Mouse (Mus musculus) heart, adult 2 months (tissue): ENCODE results near the gene Olfr699. TPM values are rescaled to one million over a fixed set of nuclear protein-coding genes. Genes with fewer than 3 reads are reported as not detected.

Source experiments
- DNase-seq, 2 experiments: peaks; one replicate each; pipeline ENCODE4 v3.0.0; 2021
- H3K27ac ChIP-seq: fragments of 200-600 bp; 2 replicates; pipeline ENCODE4 v1.8.1; 2022
- H3K27me3 ChIP-seq: fragments of 200-500 bp; 2 replicates; pipeline ENCODE4 v1.6.1; 2012; ENCODE audit warnings: mild to moderate bottlenecking, low read length, inconsistent platforms, mixed read lengths; ENCODE audit not compliant: control insufficient read depth, insufficient read depth
- H3K36me3 ChIP-seq: fragments of 200-500 bp; 2 replicates; pipeline ENCODE4 v1.6.1; 2012; ENCODE audit warnings: low read length, inconsistent platforms; ENCODE audit not compliant: control insufficient read depth, insufficient read depth
- H3K4me1 ChIP-seq: fragments of 200-500 bp; 2 replicates; pipeline ENCODE4 v1.6.1; 2011; ENCODE audit warnings: low read length; ENCODE audit not compliant: control insufficient read depth, insufficient read depth
- H3K4me3 ChIP-seq: fragments of 200-600 bp; 2 replicates; pipeline ENCODE4 v1.8.1; 2022
- H3K79me2 ChIP-seq: fragments of 200-500 bp; replicated peaks from 2 replicates; pipeline ENCODE4 v1.6.1; 2012; ENCODE audit warnings: mild to moderate bottlenecking, inconsistent platforms, low read length, moderate library complexity, mixed read lengths; ENCODE audit not compliant: control insufficient read depth, insufficient read depth
- H3K9ac ChIP-seq: fragments of 200-500 bp; 2 replicates; pipeline ENCODE4 v1.6.1; 2012; ENCODE audit warnings: low read depth, mild to moderate bottlenecking, control low read depth, inconsistent platforms, low read length, mixed read lengths
- CTCF ChIP-seq: fragments of 200-600 bp; IDR thresholded peaks from 2 replicates; pipeline ENCODE4 v1.8.1; 2022; ENCODE audit warnings: antibody characterized with exemption, mild to moderate bottlenecking, moderate library complexity
- EP300 ChIP-seq: fragments of 200-500 bp; IDR thresholded peaks from 2 replicates; pipeline ENCODE4 v1.6.1; 2011; ENCODE audit warnings: low read depth, low read length, control low read depth; ENCODE audit not compliant: insufficient read depth
- POLR2A ChIP-seq: fragments of 200-500 bp; IDR thresholded peaks from 2 replicates; pipeline ENCODE4 v1.6.1; 2011; ENCODE audit warnings: mild to moderate bottlenecking, low read depth, low read length, control low read depth; ENCODE audit not compliant: insufficient read depth
- WGBS: fragments of 180-500 bp; shearing (Covaris S2); methylation state at CpG from one replicate; pipeline ENCODE4 v1.1.7; 2018; 5-methylcytosine and 5-hydroxymethylcytosine counted together
- intact Hi-C: fragments of 180-260 bp; cut with DNase I; formaldehyde crosslinking; loops from one replicate; pipeline ENCODE4 v1.15.1; 2025
- long read RNA-seq: library from polyadenylated mRNA; stranded (forward); transcript quantifications from one replicate; pipeline ENCODE4 v2.0.0, GENCODE M21; 2021
- polyA plus RNA-seq: library from polyadenylated mRNA; depleted of rRNA; stranded (reverse); fragments of >200 nt; gene quantifications from 2 replicates; pipeline ENCODE4 v1.2.3, GENCODE M21; 2012; rRNA removed
- total RNA-seq, 2 experiments: library from RNA; stranded (reverse); gene quantifications; 2 replicates each; pipeline ENCODE4 v1.2.3; 2021

Olfr699 gene
- total RNA-seq, result not detected
- polyA plus RNA-seq, result not detected in 2 replicates
- long read RNA-seq, result 0 reads

- H3K27me3 ChIP-seq, result no peaks in the 10 kb centered on the region
- no peaks in the 10 kb centered on the region for H3K79me2 ChIP-seq
- TF ChIP-seq POLR2A (no peak), CTCF (no peak), EP300 (no peak)
- no peak for DNase-seq
- H3K4me3 ChIP-seq, result no peak within 1 kb of the TSS
- no peak within 1 kb of the TSS for H3K27ac ChIP-seq
- H3K36me3 ChIP-seq, result no peaks in the 10 kb centered on the region
- no peaks in the 10 kb centered on the region for H3K4me1 ChIP-seq
- WGBS, result 50% methylated on average over 1 of the region's 1 CpGs
- intact Hi-C loops, result no loop called here
- no peak within 1 kb of the TSS for H3K9ac ChIP-seq
These were observed at the start of gene Olfr699 for GRCm38 (mm10) chr7:106793098-106793497. Olfr699 (minus strand) TSS chr7:106793198.

- no peak within 1 kb of the TSS for H3K4me3 ChIP-seq
- no peak for DNase-seq
- H3K79me2 ChIP-seq, result no peaks in the 10 kb centered on the region
- TF ChIP-seq POLR2A (no peak), CTCF (no peak)
- no peaks in the 10 kb centered on the region for H3K27me3 ChIP-seq
- H3K4me1 ChIP-seq, result no peaks in the 10 kb centered on the region
- intact Hi-C loops, result no loop called here
- H3K36me3 ChIP-seq, result no peaks in the 10 kb centered on the region
- H3K27ac ChIP-seq, result no peak within 1 kb of the TSS
- no peak within 1 kb of the TSS for H3K9ac ChIP-seq
These were observed 40.8 kb upstream of the Olfr699 start, which contains the start of gene Olfr702 for GRCm38 (mm10) chr7:106833793-106834192. Olfr702 (minus strand) TSS chr7:106833893.

GRCm38 (mm10) chr7:106818414-106818813 is 25.4 kb upstream of the Olfr699 start:
- Histone ChIP-seq H3K27ac (no peak overlapping the region), H3K79me2 (no peaks in the 10 kb centered on the region), H3K36me3 (no peaks in the 10 kb centered on the region), H3K9ac (no peak overlapping the region), H3K4me3 (no peak overlapping the region), H3K4me1 (no peaks in the 10 kb centered on the region), H3K27me3 (no peaks in the 10 kb centered on the region)
- intact Hi-C loops, result no loop called here
- TF ChIP-seq POLR2A, result no peak
- no peak for TF ChIP-seq EP300
- TF ChIP-seq CTCF, result no peak
- DNase-seq, result no peak

GRCm38 (mm10) chr7:106815775-106816174 is 22.8 kb upstream of the Olfr699 start:
- intact Hi-C loops, result no loop called here
- 25% methylated on average over 2 of the region's 2 CpGs for WGBS
- H3K36me3 ChIP-seq, result no peaks in the 10 kb centered on the region

GRCm38 (mm10) chr7:106813829-106814228 is 20.8 kb upstream of the Olfr699 start, which contains the start of gene Olfr701:
Olfr701 (plus strand) TSS chr7:106814129.
- Histone ChIP-seq H3K36me3 (no peaks in the 10 kb centered on the region), H3K27me3 (no peaks in the 10 kb centered on the region), H3K9ac (no peak within 1 kb of the TSS), H3K27ac (no peak within 1 kb of the TSS), H3K4me3 (no peak within 1 kb of the TSS), H3K4me1 (no peaks in the 10 kb centered on the region), H3K79me2 (no peaks in the 10 kb centered on the region)
- DNase-seq, result no peak
- WGBS, result 51% methylated on average over 2 of the region's 2 CpGs
- intact Hi-C loops, result no loop called here
- no peak for TF ChIP-seq EP300
- no peak for TF ChIP-seq CTCF
- TF ChIP-seq POLR2A, result no peak

More at GRCm38 (mm10) chr7:106815775-106816174, 22.8 kb upstream of the Olfr699 start:
- Histone ChIP-seq H3K4me3 (no peak overlapping the region), H3K9ac (no peak overlapping the region), H3K4me1 (no peaks in the 10 kb centered on the region), H3K27ac (no peak overlapping the region), H3K27me3 (no peaks in the 10 kb centered on the region), H3K79me2 (no peaks in the 10 kb centered on the region)
- no peak for DNase-seq
- no peak for TF ChIP-seq EP300
- no peak for TF ChIP-seq POLR2A
- peak; percentile 61 for TF ChIP-seq CTCF

GRCm38 (mm10) chr7:106808734-106809133 is 15.7 kb upstream of the Olfr699 start, which contains the start of gene Olfr700:
Olfr700 (minus strand) TSS chr7:106808834.
- H3K9ac ChIP-seq, result no peak within 1 kb of the TSS
- no peak within 1 kb of the TSS for H3K4me3 ChIP-seq
- intact Hi-C loops, result no loop called here
- no peaks in the 10 kb centered on the region for H3K36me3 ChIP-seq
- H3K4me1 ChIP-seq, result no peaks in the 10 kb centered on the region
- no peaks in the 10 kb centered on the region for H3K79me2 ChIP-seq
- no peak within 1 kb of the TSS for H3K27ac ChIP-seq
- no peaks in the 10 kb centered on the region for H3K27me3 ChIP-seq
- WGBS, result 63% methylated on average over 1 of the region's 1 CpGs
- no peak for DNase-seq
- no peak for TF ChIP-seq POLR2A
- no peak for TF ChIP-seq EP300
- no peak for TF ChIP-seq CTCF
